Mouse (Mus musculus) liver, embryonic 15.5 days (tissue): ENCODE data around the gene Wdr64. TPM values are rescaled to one million over a fixed set of nuclear protein-coding genes. Genes with fewer than 3 reads are reported as not detected.

Source experiments
- ATAC-seq: fragments of 200-750 bp; cut with Nextera tagmentation; 2 replicates; pipeline ENCODE4 v1.8.0; 2017; ENCODE audit warnings: moderate number of reproducible peaks, mild to moderate bottlenecking, moderate library complexity; ENCODE audit not compliant: insufficient read depth
- H3K27ac ChIP-seq: fragments of 300-500 bp; sonication (generic); replicated peaks from 2 replicates; pipeline ENCODE4 v1.5.1; 2015; ENCODE audit warnings: mild to moderate bottlenecking, inconsistent platforms
- H3K27me3 ChIP-seq: fragments of 300-500 bp; sonication (generic); 2 replicates; pipeline ENCODE4 v1.6.1; 2015; ENCODE audit warnings: mild to moderate bottlenecking, inconsistent platforms
- H3K36me3 ChIP-seq: fragments of 300-500 bp; sonication (generic); replicated peaks from 2 replicates; pipeline ENCODE4 v1.6.1; 2015; ENCODE audit warnings: moderate library complexity, mild to moderate bottlenecking, inconsistent platforms
- H3K4me1 ChIP-seq: fragments of 300-500 bp; sonication (generic); replicated peaks from 2 replicates; pipeline ENCODE4 v1.6.1; 2015; ENCODE audit warnings: inconsistent platforms
- H3K4me2 ChIP-seq: fragments of 300-500 bp; sonication (generic); 2 replicates; pipeline ENCODE4 v1.6.1; 2015; ENCODE audit warnings: moderate library complexity, mild to moderate bottlenecking, inconsistent platforms
- H3K4me3 ChIP-seq: fragments of 300-500 bp; sonication (generic); replicated peaks from 2 replicates; pipeline ENCODE4 v1.5.1; 2015; ENCODE audit warnings: mild to moderate bottlenecking, inconsistent platforms
- H3K9ac ChIP-seq: fragments of 300-500 bp; sonication (generic); 2 replicates; pipeline ENCODE4 v1.6.1; 2015; ENCODE audit warnings: moderate library complexity, mild to moderate bottlenecking, inconsistent platforms
- H3K9me3 ChIP-seq: fragments of 300-500 bp; sonication (generic); replicated peaks from 2 replicates; pipeline ENCODE4 v1.6.1; 2016; ENCODE audit warnings: inconsistent platforms
- WGBS: fragments of 180-500 bp; shearing (Covaris S2); methylation state at CpG from one replicate; pipeline ENCODE4 v1.1.7; 2015; ENCODE audit warnings: mixed read lengths; ENCODE audit not compliant: insufficient replicate concordance; 5-methylcytosine and 5-hydroxymethylcytosine counted together
- polyA plus RNA-seq: library from polyadenylated mRNA; unstranded; fragments of >200 nt; fragmentation: Nextera tagmentation; extraction: Ambion mirVana; gene quantifications from 2 replicates; pipeline ENCODE4 v1.2.1, GENCODE M21; 2015

Gene Wdr64
- polyA plus RNA-seq: not detected in 2 replicates

GRCm38 (mm10) chr1:175698293-175698692, at the start of gene Wdr64:
Wdr64 (plus strand) TSS chr1:175698593.
- H3K9me3 ChIP-seq: no peaks in the 10 kb centered on the region
- peaks cover 6% of the 10 kb centered on the region for H3K4me1 ChIP-seq
- ATAC-seq: no peak
- no peak within 1 kb of the TSS for H3K4me2 ChIP-seq
- H3K4me3 ChIP-seq: no peak within 1 kb of the TSS
- 52% methylated on average over 1 of the region's 1 CpGs for WGBS
- H3K27ac ChIP-seq: no peak within 1 kb of the TSS
- 0 out of 2 replicates have a peak, but pooled peaks cover 6% of the 10 kb centered on the region for H3K27me3 ChIP-seq
- no peak within 1 kb of the TSS for H3K9ac ChIP-seq
- H3K36me3 ChIP-seq: no peaks in the 10 kb centered on the region

GRCm38 (mm10) chr1:175648615-175649014, 49.8 kb upstream of the Wdr64 start:
- Histone ChIP-seq H3K9me3 (no peaks in the 10 kb centered on the region), H3K4me2 (no peak overlapping the region), H3K4me1 (no peaks in the 10 kb centered on the region), H3K36me3 (no peaks in the 10 kb centered on the region), H3K9ac (no peak overlapping the region), H3K27me3 (no peaks in the 10 kb centered on the region), H3K27ac (no peak overlapping the region), H3K4me3 (no peak overlapping the region)
- no peak for ATAC-seq
- 83% methylated on average over 4 of the region's 4 CpGs for WGBS

GRCm38 (mm10) chr1:175659900-175660299, 38.5 kb upstream of the Wdr64 start:
- Histone ChIP-seq H3K36me3 (no peaks in the 10 kb centered on the region), H3K4me3 (no peak overlapping the region), H3K9me3 (no peaks in the 10 kb centered on the region), H3K27ac (no peak overlapping the region), H3K9ac (no peak overlapping the region), H3K4me1 (no peaks in the 10 kb centered on the region), H3K27me3 (no peaks in the 10 kb centered on the region), H3K4me2 (no peak overlapping the region)
- WGBS: 77% methylated on average over 4 of the region's 4 CpGs
- ATAC-seq: no peak

- ATAC-seq: no peak
- Histone ChIP-seq H3K4me2 (no peak overlapping the region), H3K4me3 (no peak overlapping the region), H3K4me1 (no peaks in the 10 kb centered on the region), H3K9me3 (no peaks in the 10 kb centered on the region), H3K36me3 (no peaks in the 10 kb centered on the region), H3K27ac (no peak overlapping the region), H3K27me3 (no peaks in the 10 kb centered on the region), H3K9ac (no peak overlapping the region)
- 53% methylated on average over 5 of the region's 5 CpGs for WGBS
These were observed 29.6 kb upstream of the Wdr64 start for GRCm38 (mm10) chr1:175668666-175669405.

GRCm38 (mm10) chr1:175669456-175669855, 28.9 kb upstream of the Wdr64 start:
- Histone ChIP-seq H3K9me3 (no peaks in the 10 kb centered on the region), H3K4me2 (no peak overlapping the region), H3K27me3 (no peaks in the 10 kb centered on the region), H3K36me3 (no peaks in the 10 kb centered on the region), H3K27ac (no peak overlapping the region), H3K4me3 (no peak overlapping the region), H3K9ac (no peak overlapping the region), H3K4me1 (no peaks in the 10 kb centered on the region)
- WGBS: 76% methylated on average over 3 of the region's 3 CpGs
- ATAC-seq: no peak

GRCm38 (mm10) chr1:175670042-175670441, 28.4 kb upstream of the Wdr64 start:
- ATAC-seq: no peak
- H3K27me3 ChIP-seq: no peaks in the 10 kb centered on the region
- H3K9ac ChIP-seq: no peak overlapping the region
- no peaks in the 10 kb centered on the region for H3K4me1 ChIP-seq
- no peaks in the 10 kb centered on the region for H3K36me3 ChIP-seq
- H3K9me3 ChIP-seq: no peaks in the 10 kb centered on the region
- no peak overlapping the region for H3K27ac ChIP-seq
- WGBS: 70% methylated on average over 7 of the region's 7 CpGs
- H3K4me2 ChIP-seq: no peak overlapping the region
- no peak overlapping the region for H3K4me3 ChIP-seq

- no peak overlapping the region for H3K4me3 ChIP-seq
- 16% methylated on average over 1 of the region's 1 CpGs for WGBS
- no peak overlapping the region for H3K9ac ChIP-seq
- H3K27ac ChIP-seq: no peak overlapping the region
- H3K4me1 ChIP-seq: no peaks in the 10 kb centered on the region
- H3K9me3 ChIP-seq: no peaks in the 10 kb centered on the region
- H3K36me3 ChIP-seq: no peaks in the 10 kb centered on the region
- no peak for ATAC-seq
- no peaks in the 10 kb centered on the region for H3K27me3 ChIP-seq
- H3K4me2 ChIP-seq: no peak overlapping the region
These were observed 26.8 kb upstream of the Wdr64 start for GRCm38 (mm10) chr1:175671626-175672025.

- no peaks in the 10 kb centered on the region for H3K4me1 ChIP-seq
- H3K9ac ChIP-seq: no peak overlapping the region
- no peaks in the 10 kb centered on the region for H3K9me3 ChIP-seq
- H3K27me3 ChIP-seq: no peaks in the 10 kb centered on the region
- H3K4me2 ChIP-seq: no peak overlapping the region
- no peak overlapping the region for H3K27ac ChIP-seq
- H3K36me3 ChIP-seq: no peaks in the 10 kb centered on the region
- no peak overlapping the region for H3K4me3 ChIP-seq
- ATAC-seq: no peak
- WGBS: 57% methylated on average over 7 of the region's 7 CpGs
These were observed 24.6 kb upstream of the Wdr64 start for GRCm38 (mm10) chr1:175673563-175674325.

GRCm38 (mm10) chr1:175675116-175675515, 23.3 kb upstream of the Wdr64 start:
- 64% methylated on average over 6 of the region's 6 CpGs for WGBS
- Histone ChIP-seq H3K4me1 (no peaks in the 10 kb centered on the region), H3K27me3 (no peaks in the 10 kb centered on the region), H3K4me2 (no peak overlapping the region), H3K27ac (no peak overlapping the region), H3K4me3 (no peak overlapping the region), H3K9ac (no peak overlapping the region), H3K9me3 (no peaks in the 10 kb centered on the region), H3K36me3 (no peaks in the 10 kb centered on the region)
- ATAC-seq: no peak

GRCm38 (mm10) chr1:175677459-175677858, 20.9 kb upstream of the Wdr64 start:
- Histone ChIP-seq H3K4me2 (no peak overlapping the region), H3K4me3 (no peak overlapping the region), H3K4me1 (no peaks in the 10 kb centered on the region), H3K27me3 (no peaks in the 10 kb centered on the region), H3K36me3 (no peaks in the 10 kb centered on the region), H3K27ac (no peak overlapping the region), H3K9me3 (no peaks in the 10 kb centered on the region), H3K9ac (no peak overlapping the region)
- WGBS: 59% methylated on average over 6 of the region's 6 CpGs
- ATAC-seq: no peak

GRCm38 (mm10) chr1:175680995-175681394, 17.4 kb upstream of the Wdr64 start:
- H3K9me3 ChIP-seq: no peaks in the 10 kb centered on the region
- 68% methylated on average over 6 of the region's 6 CpGs for WGBS
- H3K27me3 ChIP-seq: no peaks in the 10 kb centered on the region
- no peaks in the 10 kb centered on the region for H3K36me3 ChIP-seq
- no peak for ATAC-seq
- no peak overlapping the region for H3K27ac ChIP-seq
- H3K9ac ChIP-seq: no peak overlapping the region
- no peak overlapping the region for H3K4me3 ChIP-seq
- no peak overlapping the region for H3K4me2 ChIP-seq
- no peaks in the 10 kb centered on the region for H3K4me1 ChIP-seq
